In genomic region chr3:90102239-90102638, GRCm38 (mm10) we compare ENCODE assay signal across 14 mouse cellular contexts. TPM values are rescaled to one million over a fixed set of nuclear protein-coding genes. Genes with fewer than 3 reads are reported as not detected.
"Had no signal": no experiment of that assay in that cellular context is flagged by ENCODE, and none has a peak within 500 bp of the region (broad histone marks: within the 10 kb centered on the region; RNA-seq: fewer than 3 reads in every experiment).

No protein-coding gene starts in this region.

- H3K9me3 ChIP-seq: midbrain, embryonic 12.5 days had no signal

- H3K27ac ChIP-seq: kidney, postnatal 0 days; limb, embryonic 13.5 days; liver, embryonic 14.5 days; midbrain, embryonic 12.5 days had no signal

- H3K4me2 ChIP-seq: limb, embryonic 13.5 days; lung, embryonic 14.5 days; midbrain, embryonic 12.5 days had no signal

- H3K27me3 ChIP-seq: limb, embryonic 13.5 days; midbrain, embryonic 12.5 days had no signal

- H3K9ac ChIP-seq: limb, embryonic 13.5 days; liver, embryonic 14.5 days; lung, embryonic 14.5 days; midbrain, embryonic 12.5 days had no signal

- DNase-seq: kidney, adult 8-10 months; kidney, postnatal 36 days; layer of hippocampus, adult 9-11 months; left cerebral cortex, postnatal 4 days; lung, embryonic 14.5 days; spleen, adult 18-20 months; thymus, adult 2 months; thymus, postnatal 25 days had no signal

- H3K4me3 ChIP-seq: limb, embryonic 13.5 days; midbrain, embryonic 12.5 days had no signal

- ATAC-seq: midbrain, embryonic 16.5 days had no signal

- H3K4me1 ChIP-seq: limb, embryonic 13.5 days; midbrain, embryonic 12.5 days had no signal

RNA-seq across cellular contexts. Expression of gene Nup210l, which starts 1.7 kb away (rescaled TPM):
- total RNA-seq: megakaryocyte-erythroid progenitor cell, adult 5-6 weeks had no signal
